Mouse (Mus musculus) hindbrain, embryonic 16.5 days (tissue): ENCODE data around the gene Eva1b. TPM values are rescaled to one million over a fixed set of nuclear protein-coding genes. Genes with fewer than 3 reads are reported as not detected.

ENCODE experiments used
- ATAC-seq: fragments of 200-750 bp; cut with Nextera tagmentation; 2 replicates; pipeline ENCODE4 v1.8.0; 2017; ENCODE audit warnings: moderate TSS enrichment, moderate library complexity
- H3K27ac ChIP-seq: fragments of 300-500 bp; sonication (generic); 2 replicates; pipeline ENCODE4 v1.5.1; 2014; ENCODE audit warnings: low read depth, mild to moderate bottlenecking, control low read depth, low read length, moderate library complexity
- H3K27me3 ChIP-seq: fragments of 300-500 bp; sonication (generic); replicated peaks from 2 replicates; pipeline ENCODE4 v1.6.1; 2014; ENCODE audit warnings: low read length; ENCODE audit not compliant: control insufficient read depth, insufficient read depth
- H3K36me3 ChIP-seq: fragments of 300-500 bp; sonication (generic); 2 replicates; pipeline ENCODE4 v1.6.1; 2014; ENCODE audit warnings: mild to moderate bottlenecking, low read length, moderate library complexity, mixed read lengths; ENCODE audit not compliant: control insufficient read depth, insufficient read depth
- H3K4me1 ChIP-seq: fragments of 300-500 bp; sonication (generic); 2 replicates; pipeline ENCODE4 v1.6.1; 2014; ENCODE audit warnings: low read depth, low read length; ENCODE audit not compliant: control insufficient read depth, insufficient read depth
- H3K4me2 ChIP-seq: fragments of 300-500 bp; sonication (generic); 2 replicates; pipeline ENCODE4 v1.6.1; 2014; ENCODE audit warnings: mild to moderate bottlenecking, low read length, control low read depth, moderate library complexity
- H3K4me3 ChIP-seq: fragments of 300-500 bp; sonication (generic); 2 replicates; pipeline ENCODE4 v1.5.1; 2014; ENCODE audit warnings: mild to moderate bottlenecking, low read length, control low read depth, moderate library complexity
- H3K9ac ChIP-seq: fragments of 300-500 bp; sonication (generic); 2 replicates; pipeline ENCODE4 v1.6.1; 2014; ENCODE audit warnings: low read depth, mild to moderate bottlenecking, control low read depth, low read length, moderate library complexity
- H3K9me3 ChIP-seq: fragments of 300-500 bp; sonication (generic); 2 replicates; pipeline ENCODE4 v1.6.1; 2014; ENCODE audit warnings: mild to moderate bottlenecking, low read length, moderate library complexity; ENCODE audit not compliant: control insufficient read depth
- WGBS: fragments of 180-500 bp; shearing (Covaris S2); extraction: QIAGEN DNeasy Blood & Tissue Kit; methylation state at CpG from one replicate; pipeline ENCODE4 v1.1.7; 2014; 5-methylcytosine and 5-hydroxymethylcytosine counted together
- polyA plus RNA-seq: library from polyadenylated mRNA; unstranded; fragments of >200 nt; fragmentation: Nextera tagmentation; extraction: Ambion mirVana; gene quantifications from 2 replicates; pipeline ENCODE4 v1.2.1, GENCODE M21; 2015

Eva1b gene
- polyA plus RNA-seq, 1 experiment from 2014 or later: 11.8 TPM

DNA sequence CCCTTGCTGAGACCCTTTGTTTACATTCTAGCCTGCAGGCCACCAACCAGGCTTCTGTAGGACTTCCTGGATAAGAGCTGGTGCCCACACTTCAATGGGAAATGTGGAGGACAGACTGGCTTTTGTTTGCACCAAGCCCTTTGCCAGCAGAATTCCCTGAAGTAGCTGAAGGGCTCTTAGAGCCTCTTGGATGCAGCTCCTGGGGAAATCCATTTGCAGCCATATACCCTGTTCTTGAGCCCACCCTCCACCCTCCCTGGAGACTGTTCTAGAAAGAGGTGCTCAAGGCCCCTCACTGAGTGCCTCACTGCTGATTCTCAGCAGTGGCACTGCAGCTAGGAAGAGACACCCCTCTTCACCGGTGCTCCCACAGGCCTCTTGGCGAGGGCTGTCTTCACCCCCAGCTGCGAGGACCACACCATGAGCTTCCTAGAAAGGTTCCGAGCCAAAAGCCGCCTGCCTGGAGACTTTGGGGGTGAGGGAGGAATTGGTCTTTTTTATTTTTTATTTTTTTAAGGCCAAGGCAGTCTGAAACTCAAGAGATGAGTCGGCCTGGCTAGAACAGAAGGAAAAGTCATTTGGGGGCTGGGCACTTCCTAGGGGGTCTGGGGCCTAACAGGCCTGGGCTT is 14.8 kb upstream of the Eva1b start:
- H3K27ac ChIP-seq: peak overlapping the region; percentile 55
- H3K27me3 ChIP-seq: no peaks in the 10 kb centered on the region
- H3K4me2 ChIP-seq: no peak overlapping the region
- no peak overlapping the region for H3K9ac ChIP-seq
- ATAC-seq: no peak
- peaks cover 29% of the 10 kb centered on the region for H3K36me3 ChIP-seq
- H3K9me3 ChIP-seq: no peaks in the 10 kb centered on the region
- peaks cover 18% of the 10 kb centered on the region for H3K4me1 ChIP-seq
- H3K4me3 ChIP-seq: no peak overlapping the region
- WGBS: 70% methylated on average over 6 of the region's 6 CpGs

GRCm38 (mm10) chr4:126134236-126134635 is 13.3 kb upstream of the Eva1b start:
- H3K4me1 ChIP-seq: peaks cover 18% of the 10 kb centered on the region
- no peak overlapping the region for H3K4me3 ChIP-seq
- H3K9ac ChIP-seq: no peak overlapping the region
- no peaks in the 10 kb centered on the region for H3K9me3 ChIP-seq
- WGBS: 93% methylated on average over 4 of the region's 4 CpGs
- no peak overlapping the region for H3K27ac ChIP-seq
- ATAC-seq: no peak
- H3K36me3 ChIP-seq: peaks cover 31% of the 10 kb centered on the region
- H3K27me3 ChIP-seq: no peaks in the 10 kb centered on the region
- no peak overlapping the region for H3K4me2 ChIP-seq

- no peak overlapping the region for H3K9ac ChIP-seq
- H3K27ac ChIP-seq: no peak overlapping the region
- H3K27me3 ChIP-seq: no peaks in the 10 kb centered on the region
- H3K4me1 ChIP-seq: peaks cover 18% of the 10 kb centered on the region
- no peak overlapping the region for H3K4me3 ChIP-seq
- WGBS: 81% methylated on average over 4 of the region's 4 CpGs
- ATAC-seq: no peak
- peaks cover 30% of the 10 kb centered on the region for H3K36me3 ChIP-seq
- no peak overlapping the region for H3K4me2 ChIP-seq
- H3K9me3 ChIP-seq: no peaks in the 10 kb centered on the region
Measured at GRCm38 (mm10) chr4:126134639-126135038, 12.9 kb upstream of the Eva1b start.

GRCm38 (mm10) chr4:126137773-126138172 is 9.8 kb upstream of the Eva1b start:
- Histone ChIP-seq H3K36me3 (peaks cover 32% of the 10 kb centered on the region), H3K27ac (no peak overlapping the region), H3K9ac (no peak overlapping the region), H3K9me3 (no peaks in the 10 kb centered on the region), H3K4me3 (no peak overlapping the region), H3K4me1 (peaks cover 2% of the 10 kb centered on the region; the same call in 1 of the 2 replicates), H3K4me2 (no peak overlapping the region), H3K27me3 (no peaks in the 10 kb centered on the region)
- no peak for ATAC-seq
- WGBS: 80% methylated on average over 4 of the region's 4 CpGs

- H3K27ac ChIP-seq: no peak overlapping the region
- H3K4me3 ChIP-seq: no peak overlapping the region
- H3K36me3 ChIP-seq: peaks cover 28% of the 10 kb centered on the region
- WGBS: 82% methylated on average over 5 of the region's 5 CpGs
- no peaks in the 10 kb centered on the region for H3K9me3 ChIP-seq
- ATAC-seq: no peak
- no peak overlapping the region for H3K4me2 ChIP-seq
- no peaks in the 10 kb centered on the region for H3K4me1 ChIP-seq
- H3K9ac ChIP-seq: no peak overlapping the region
- no peaks in the 10 kb centered on the region for H3K27me3 ChIP-seq
Measured at GRCm38 (mm10) chr4:126141021-126141420, 6.5 kb upstream of the Eva1b start.

DNA sequence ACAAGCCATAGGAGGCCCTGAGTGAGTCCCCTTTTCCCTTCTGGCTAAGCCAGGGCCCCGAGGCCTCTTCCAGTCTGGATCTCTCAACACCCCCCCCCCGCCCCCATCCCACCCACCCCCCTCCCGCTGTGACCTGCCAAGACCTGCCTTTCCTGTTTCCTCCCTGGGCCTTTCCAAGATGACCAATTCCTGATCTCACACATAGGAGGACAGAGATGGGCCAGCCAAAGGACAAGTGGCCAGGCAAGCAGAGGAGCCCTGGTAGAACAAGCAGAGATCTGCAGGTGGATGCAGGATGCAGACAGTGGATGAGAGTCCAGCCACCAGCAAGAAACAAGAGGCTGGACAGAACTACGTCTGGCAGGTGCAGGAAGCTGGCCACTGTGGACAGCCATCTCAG is 2.1 kb upstream of the Eva1b start:
- Histone ChIP-seq H3K4me2 (no peak overlapping the region), H3K9ac (no peak overlapping the region), H3K4me3 (no peak overlapping the region), H3K9me3 (no peaks in the 10 kb centered on the region), H3K27me3 (peaks cover 18% of the 10 kb centered on the region), H3K4me1 (peaks cover 12% of the 10 kb centered on the region), H3K27ac (no peak overlapping the region), H3K36me3 (no peaks in the 10 kb centered on the region)
- 55% methylated on average over 4 of the region's 4 CpGs for WGBS
- ATAC-seq: no peak

GRCm38 (mm10) chr4:126146974-126147532 is 491 bp upstream of the Eva1b start:
- Histone ChIP-seq H3K9me3 (no peaks in the 10 kb centered on the region), H3K36me3 (no peaks in the 10 kb centered on the region), H3K27me3 (peaks cover 26% of the 10 kb centered on the region), H3K4me1 (peaks cover 12% of the 10 kb centered on the region), H3K27ac (no peak overlapping the region), H3K4me2 (no peak overlapping the region), H3K9ac (no peak overlapping the region), H3K4me3 (no peak overlapping the region)
- WGBS: 53% methylated on average over 9 of the region's 9 CpGs
- no peak for ATAC-seq

GRCm38 (mm10) chr4:126148161-126148961 is 817 bp downstream of the Eva1b start:
- Histone ChIP-seq H3K36me3 (no peaks in the 10 kb centered on the region), H3K9me3 (no peaks in the 10 kb centered on the region), H3K9ac (peak overlapping the region; percentile 63), H3K27me3 (peaks cover 26% of the 10 kb centered on the region), H3K4me2 (peak overlapping the region; percentile 72), H3K4me1 (peaks cover 12% of the 10 kb centered on the region), H3K4me3 (peak overlapping the region; percentile 47), H3K27ac (peak overlapping the region; percentile 64)
- WGBS: under 1% methylated on average over 65 of the region's 67 CpGs
- ATAC-seq: peak; percentile 37; the same call in 1 of the 2 replicates

DNA sequence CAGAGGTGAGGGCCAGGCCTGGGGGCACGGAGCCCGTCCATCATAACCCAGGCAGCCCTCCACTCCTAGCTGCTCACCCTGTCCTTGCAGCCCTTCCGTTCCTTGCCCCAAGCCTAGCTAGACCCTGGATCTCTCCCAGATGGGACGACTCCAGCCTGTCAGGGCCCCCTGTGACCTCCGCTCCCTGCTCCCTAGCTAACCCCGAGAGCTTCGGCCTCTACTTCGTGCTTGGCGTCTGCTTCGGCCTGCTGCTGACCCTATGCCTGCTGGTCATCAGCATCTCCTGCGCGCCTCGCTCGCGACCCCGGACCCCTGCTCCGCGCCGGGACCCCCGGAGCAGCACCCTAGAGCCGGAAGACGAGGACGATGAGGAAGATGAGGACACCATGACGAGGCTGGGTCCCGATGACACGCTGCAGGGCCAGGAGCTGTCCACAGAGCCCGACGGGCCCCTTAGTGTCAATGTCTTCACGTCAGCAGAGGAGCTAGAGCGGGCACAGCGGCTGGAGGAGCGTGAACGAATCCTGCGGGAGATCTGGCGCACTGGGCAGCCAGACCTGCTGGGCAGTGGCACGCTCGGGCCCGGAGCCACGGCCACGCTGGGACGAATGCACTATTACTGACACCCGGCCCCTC is 1.6 kb downstream of the Eva1b start:
- Histone ChIP-seq H3K4me3 (peak overlapping the region; percentile 47), H3K4me2 (peak overlapping the region; percentile 72), H3K9ac (peak overlapping the region; percentile 63), H3K9me3 (no peaks in the 10 kb centered on the region), H3K36me3 (no peaks in the 10 kb centered on the region), H3K27me3 (peaks cover 26% of the 10 kb centered on the region), H3K27ac (no peak overlapping the region), H3K4me1 (peaks cover 12% of the 10 kb centered on the region)
- 21% methylated on average over 40 of the region's 42 CpGs for WGBS
- peak; percentile 9; the same call in 1 of the 2 replicates for ATAC-seq
